Mouse (Mus musculus): ENCODE data around the gene Apba1. TPM values are rescaled to one million over a fixed set of nuclear protein-coding genes. Genes with fewer than 3 reads are reported as not detected.
A peak's percentile ranks its signal among the peaks of the same experiment; 100 is the strongest.

Apba1 gene
- 3.4 and 3.6 TPM in 2 replicates for total RNA-seq (2021)
- long read RNA-seq, partial matches to known transcripts: 0 of 1 reads
- long read RNA-seq, other reads (novel, unspliced or antisense): 1 of 1 reads

- peak; percentile 71 for DNase-seq
Measured at GRCm38 (mm10) chr19:23758554-23759321, at the start of gene Apba1. Gene Apba1, plus strand, starts transcription at chr19:23758887.

DNA sequence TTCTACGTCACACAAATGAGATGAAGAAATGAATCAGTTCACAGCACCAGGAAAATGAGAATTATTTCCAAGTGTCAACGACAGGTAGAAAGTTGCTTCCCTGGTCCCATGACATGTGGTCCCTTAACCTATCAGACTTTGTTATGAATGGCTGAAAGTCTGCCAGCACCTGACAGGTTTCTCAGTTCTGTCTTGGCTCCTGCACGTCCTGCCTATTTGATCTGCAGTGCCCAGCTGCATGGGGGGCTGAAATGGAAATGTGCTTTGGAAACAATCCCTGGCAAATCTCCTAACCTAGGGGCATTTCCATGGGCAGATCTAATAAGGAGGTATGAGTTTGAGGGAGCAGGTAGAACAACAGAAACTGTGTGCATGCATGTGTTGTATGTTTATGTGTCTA lies 12.2 kb upstream of the Apba1 start:
- no peak for DNase-seq

DNA sequence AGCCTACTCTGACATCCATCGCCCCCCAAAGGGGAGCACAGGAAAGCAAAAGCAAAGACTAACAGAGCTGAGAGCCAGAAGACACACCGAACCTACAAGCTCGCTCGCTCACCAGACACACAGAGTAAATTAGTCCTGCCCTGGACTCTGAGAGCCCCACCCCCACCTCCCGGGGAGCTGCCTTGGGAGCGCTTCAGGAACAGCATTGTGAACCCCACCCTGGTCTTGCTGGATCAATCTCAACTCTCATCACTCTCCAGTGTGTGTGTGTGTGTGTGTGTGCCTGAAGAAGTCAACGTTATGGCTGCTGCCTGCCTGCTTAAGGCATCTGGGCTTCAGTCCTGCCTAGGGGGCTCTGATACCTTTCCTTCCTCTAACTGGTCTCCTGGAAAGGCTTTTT lies 1.7 kb upstream of the Apba1 start:
- DNase-seq: no peak

DNA sequence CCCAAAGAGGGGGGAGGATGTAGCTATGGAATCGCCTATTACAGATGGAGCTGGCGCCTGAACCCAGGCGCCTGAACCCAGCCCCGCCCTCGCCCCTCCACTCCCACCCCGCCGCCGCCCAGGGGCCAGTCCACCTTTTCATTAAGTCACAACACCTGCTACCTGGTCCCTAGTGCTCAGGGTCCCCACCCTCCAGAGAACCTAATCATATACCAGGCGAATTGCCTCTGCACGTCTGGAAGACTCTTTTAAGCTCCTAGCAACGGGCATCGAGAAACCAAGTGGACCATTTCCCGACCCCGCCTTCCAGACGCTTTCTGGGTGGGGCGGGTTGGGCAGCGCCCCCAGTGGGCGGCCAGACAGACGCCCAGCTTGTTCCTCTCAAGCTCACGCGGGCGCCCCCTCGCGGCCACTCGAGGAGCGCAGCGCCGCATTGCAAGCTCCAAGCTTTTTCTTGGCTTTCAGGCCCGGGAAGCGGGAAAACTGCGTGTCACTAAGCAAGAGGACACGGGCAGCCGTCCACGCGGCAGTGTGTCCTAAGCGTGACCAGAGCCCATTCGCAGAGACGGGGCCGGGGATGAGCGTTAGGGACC lies 630 bp upstream of the Apba1 start:
- DNase-seq: peak; percentile 96

DNA sequence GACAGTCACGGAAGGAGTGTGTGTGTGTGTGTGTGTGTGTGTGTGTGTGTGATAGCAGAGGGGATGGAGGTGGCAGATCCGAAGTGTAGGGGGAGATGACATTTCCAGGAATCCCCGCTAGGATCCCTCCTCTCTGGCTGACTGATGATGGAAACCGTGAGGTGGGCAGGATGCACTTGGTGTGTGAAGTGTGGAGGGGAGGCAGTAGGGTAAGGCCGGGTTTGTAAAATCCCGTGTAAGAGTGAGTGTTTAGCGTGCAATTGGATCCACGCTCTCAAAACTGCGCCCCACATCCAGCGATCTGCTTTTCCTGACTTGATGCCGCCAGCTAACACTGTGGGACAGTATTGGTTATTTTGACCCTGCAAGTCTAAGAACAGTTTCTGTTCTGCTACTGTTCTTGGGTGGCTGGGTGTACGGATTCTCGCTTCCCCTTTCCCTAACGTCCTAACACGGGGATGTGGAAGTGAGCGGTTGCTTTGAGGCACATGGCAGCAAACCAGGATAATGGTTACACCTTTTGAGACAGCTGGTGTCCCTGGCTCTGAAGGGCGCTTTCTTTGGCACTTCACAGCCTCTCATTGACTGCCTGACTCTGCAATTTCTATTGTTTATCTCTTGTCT lies 747 bp downstream of the Apba1 start:
- DNase-seq: no peak

DNA sequence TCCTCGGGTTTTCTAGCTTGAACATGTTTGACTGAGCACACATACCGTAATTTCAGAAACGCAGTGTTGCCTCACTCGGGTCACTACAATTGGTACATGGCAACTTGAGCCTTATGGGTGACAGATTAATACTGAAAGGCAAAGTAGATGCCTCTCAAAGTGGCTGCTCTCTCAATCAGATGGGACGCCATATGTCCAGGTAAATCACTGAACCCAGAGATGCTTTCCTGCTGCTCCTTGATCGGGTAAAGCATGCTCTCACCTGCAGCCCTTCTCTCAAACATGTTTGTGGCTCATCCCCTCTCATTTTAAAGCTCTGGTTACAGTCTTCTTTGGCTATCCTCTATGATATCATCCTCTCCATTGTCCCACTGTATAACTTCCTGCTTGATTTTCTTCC lies 4.7 kb downstream of the Apba1 start:
- DNase-seq: no peak

GRCm38 (mm10) chr19:23764051-23764450 lies 5.4 kb downstream of the Apba1 start:
- DNase-seq: no peak

GRCm38 (mm10) chr19:23768864-23769263 lies 10.2 kb downstream of the Apba1 start:
- no peak for DNase-seq

- DNase-seq: no peak
Measured at GRCm38 (mm10) chr19:23770494-23771423, 12.1 kb downstream of the Apba1 start.

DNA sequence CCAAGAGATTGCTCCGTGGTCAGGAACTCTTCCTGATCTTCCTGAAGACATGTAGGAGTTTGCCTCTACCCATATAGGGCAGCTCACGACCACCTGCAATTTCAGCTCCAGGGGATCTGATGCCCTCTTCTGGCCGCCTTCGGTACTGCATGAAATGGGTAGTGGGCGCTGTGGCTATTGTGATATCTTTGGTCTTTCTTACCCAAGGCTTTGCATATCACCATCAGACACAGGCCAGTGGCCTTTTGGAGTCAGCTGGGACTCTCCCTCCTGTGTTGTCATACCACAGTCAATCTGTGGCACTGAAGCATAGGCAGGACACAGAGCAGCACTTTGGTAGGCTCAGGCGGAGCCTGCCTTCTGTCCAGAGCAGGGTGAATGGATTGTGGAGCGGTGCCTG lies 13.3 kb downstream of the Apba1 start:
- no peak for DNase-seq

DNA sequence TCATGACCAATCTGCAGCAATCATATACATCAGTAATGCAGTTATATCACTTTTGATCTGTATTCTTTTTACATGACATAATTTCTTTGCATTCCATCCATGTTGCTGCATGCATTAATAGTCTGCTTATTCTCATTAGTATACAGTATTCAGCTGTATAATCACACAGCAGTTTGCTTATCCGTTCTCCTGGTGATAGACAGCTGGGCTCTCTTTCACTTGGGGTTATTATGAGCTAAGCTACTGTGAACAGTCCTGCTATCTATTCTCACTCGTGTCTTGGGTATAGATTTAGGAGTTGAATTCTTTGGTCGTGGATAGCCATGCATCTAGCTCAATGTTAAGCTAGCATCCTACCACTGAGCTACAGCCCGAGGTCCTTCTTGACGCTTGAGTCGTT lies 16.7 kb downstream of the Apba1 start:
- DNase-seq: no peak

GRCm38 (mm10) chr19:23779130-23779529 lies 20.4 kb downstream of the Apba1 start:
- no peak for DNase-seq

DNA sequence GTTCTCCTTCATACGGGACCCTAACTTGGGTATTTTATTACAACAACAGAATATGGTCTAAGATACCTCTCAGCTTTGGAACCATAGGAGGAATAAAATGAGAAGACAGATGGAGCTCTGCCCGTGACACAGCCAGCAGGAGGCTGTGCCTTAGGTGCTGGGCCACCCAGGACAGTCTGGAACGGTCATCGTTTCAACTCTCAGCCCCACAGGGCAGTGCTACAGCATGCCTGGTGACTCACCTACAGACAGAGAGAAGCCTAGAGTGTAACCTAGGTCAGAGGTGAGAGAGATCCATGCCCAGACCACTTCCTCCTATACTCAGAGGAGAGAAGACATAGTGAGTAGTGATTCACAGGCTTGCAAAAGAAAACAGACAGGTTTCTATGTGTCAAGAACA lies 21.4 kb downstream of the Apba1 start:
- no peak for DNase-seq

DNA sequence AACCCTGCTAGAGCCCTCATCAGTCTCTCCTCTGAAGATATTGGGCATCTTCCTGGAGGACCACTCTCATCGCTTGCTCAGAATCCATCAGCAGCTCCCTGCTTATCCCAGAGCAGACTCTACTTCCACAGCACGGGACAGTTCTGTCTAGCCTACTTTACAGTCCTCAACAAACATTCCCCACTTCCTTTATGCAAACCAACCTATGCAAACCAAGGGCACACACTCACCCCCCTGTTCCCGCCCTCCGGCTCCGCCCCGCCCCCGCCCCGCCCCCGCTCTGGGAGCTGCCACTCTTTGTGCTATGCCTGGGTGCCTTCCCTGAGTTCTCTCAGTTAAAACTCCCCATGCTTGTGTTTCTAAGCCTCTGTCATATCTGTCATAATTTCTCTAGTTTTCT lies 23.3 kb downstream of the Apba1 start:
- DNase-seq: no peak

DNA sequence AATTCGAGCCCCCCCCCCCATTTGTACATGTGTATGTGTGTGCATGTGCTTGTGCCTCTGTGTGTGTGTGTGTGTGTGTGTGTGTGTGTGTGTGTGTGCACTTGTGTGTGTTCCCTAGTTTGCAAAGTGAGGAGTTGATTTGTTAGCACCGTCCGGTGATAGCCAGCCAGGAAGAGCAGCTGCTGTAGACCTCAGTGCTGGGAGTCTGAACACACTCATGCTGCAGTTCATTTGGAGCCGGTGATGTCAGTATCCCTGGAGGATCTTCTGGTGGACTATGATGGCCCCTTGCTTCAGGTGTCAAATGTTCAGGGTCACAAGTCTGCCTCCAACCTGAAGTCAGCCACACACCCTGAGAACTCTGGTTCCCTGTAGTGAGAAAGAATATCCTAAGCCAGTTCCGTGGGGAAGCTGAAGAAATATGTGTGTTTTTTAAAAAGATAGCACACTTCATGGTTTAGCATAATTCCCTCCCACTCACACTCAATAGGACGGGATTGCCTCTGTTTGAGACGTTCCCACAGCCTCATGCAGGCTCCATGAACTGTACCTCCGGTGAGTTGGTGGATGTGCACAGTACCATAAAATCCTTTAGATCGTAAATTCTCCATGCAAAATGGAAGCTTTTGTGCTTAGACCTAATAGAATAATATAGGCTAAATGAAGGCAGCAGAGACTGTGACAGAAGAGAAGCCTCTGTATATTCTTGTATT lies 29.9 kb downstream of the Apba1 start:
- DNase-seq: no peak

- DNase-seq: no peak
Measured at GRCm38 (mm10) chr19:23791704-23792103, 33.0 kb downstream of the Apba1 start.

DNA sequence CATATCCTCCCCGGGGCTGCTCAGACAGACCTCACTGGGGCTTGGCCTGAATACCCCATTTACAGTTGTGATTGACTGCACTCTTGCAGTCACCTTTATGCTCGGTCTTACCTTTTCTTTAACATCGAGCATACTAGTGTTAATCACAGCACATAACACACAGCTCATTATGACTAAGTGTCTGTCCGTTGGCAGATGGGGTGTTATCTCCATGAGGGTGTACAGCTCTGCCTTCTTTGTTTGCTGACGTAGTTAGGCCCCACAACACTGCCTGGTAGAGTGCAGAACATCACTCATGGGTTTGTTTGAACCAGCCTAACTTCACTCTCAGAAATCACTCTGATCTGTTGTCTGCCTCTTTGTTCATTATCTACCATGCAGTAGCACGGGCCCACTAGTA lies 33.9 kb downstream of the Apba1 start:
- no peak for DNase-seq

DNA sequence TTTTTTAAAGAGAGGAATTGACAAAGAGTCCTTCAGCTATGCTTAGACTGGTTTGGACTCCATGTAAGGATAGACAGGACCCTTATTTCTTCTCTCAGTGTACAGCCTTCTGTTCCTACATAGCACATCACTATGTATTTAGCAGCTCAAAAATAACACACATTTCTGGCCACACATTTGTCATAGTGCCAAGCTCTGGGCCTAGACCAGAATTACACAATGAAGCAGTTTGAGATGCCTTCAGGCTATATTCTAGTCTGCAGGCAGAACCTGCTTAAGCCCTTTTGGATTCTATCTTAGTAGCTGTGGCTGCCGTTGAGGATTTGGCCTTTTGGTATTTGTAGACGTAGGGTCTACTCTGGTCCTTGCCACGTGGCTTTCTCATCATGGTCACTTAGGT lies 35.8 kb downstream of the Apba1 start:
- DNase-seq: no peak

- no peak for DNase-seq
Measured at GRCm38 (mm10) chr19:23795156-23795555, 36.5 kb downstream of the Apba1 start.

- DNase-seq: no peak
Measured at GRCm38 (mm10) chr19:23801174-23801573, 42.5 kb downstream of the Apba1 start.

DNA sequence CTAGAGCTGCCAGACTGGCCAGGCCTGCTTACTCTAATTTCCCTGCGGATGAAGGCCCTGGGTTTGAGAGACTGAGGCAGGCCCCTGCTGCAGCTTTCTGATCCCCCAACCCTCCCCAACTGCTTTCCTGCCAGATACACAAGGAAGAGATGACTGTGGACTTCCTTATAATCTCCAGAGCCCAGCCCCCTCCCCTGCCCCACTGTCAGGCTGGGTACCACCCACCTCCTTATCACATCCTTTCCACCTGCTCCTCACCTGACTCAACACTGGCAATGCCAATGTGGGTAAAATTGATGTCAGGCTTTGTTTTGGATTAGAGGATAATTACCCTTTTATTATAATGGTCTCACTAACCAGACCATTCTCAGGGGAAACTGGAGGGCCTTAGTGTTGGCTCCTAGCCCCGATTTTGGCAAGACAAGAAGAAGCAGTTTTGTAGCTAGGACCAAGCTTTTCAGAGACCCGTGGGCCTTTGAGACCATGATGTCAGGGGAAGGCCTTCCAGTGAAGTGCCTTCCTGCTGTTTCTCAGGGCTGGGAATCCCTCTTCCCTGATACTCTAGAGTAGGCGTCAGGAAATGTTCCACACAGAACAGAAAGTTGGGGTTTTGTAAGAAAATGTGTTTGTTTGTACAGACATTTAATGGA lies 44.7 kb downstream of the Apba1 start:
- no peak for DNase-seq

All from adrenal gland, postnatal 25 days (tissue).